Mouse (Mus musculus) ovary, postnatal 10 days (tissue): Measurements from ENCODE around the gene Hist1h4m.
"Not testable (repeated sequence)": the region's sequence is repeated elsewhere in the genome, so short reads cannot be mapped to it uniquely, and the experiment has no call there.

ENCODE experiments used
- DNase-seq: peaks from one replicate; pipeline ENCODE4 v3.0.0; 2022; ENCODE audit warnings: low spot score

The Hist1h4m gene

GRCm38 (mm10) chr13:21811074-21811473 lies 472 bp upstream of the Hist1h4m start:
- DNase-seq = not testable (repeated sequence)

DNA sequence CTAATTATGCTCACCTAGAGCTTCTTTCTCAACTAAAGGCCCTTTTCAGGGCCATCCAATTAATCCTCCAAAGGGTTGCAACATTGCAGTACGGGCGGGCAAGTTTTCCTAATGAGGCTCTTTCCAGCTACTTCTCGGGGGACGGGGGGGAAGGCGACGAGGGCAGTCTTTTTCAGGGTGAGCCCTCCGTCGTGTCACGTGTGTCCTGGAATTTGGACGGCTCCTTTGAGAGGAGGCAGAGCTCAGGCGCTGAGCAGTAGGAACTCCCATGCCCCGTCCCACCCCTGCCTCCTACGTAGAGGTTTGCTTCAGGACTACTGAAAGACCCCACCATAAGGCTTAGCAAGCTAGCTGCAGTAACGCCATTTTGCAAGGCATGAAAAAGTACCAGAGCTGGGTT lies 546 bp downstream of the Hist1h4m start:
- not testable (repeated sequence) for DNase-seq

GRCm38 (mm10) chr13:21820082-21820890 lies 8.7 kb downstream of the Hist1h4m start:
- not testable (repeated sequence) for DNase-seq

DNA sequence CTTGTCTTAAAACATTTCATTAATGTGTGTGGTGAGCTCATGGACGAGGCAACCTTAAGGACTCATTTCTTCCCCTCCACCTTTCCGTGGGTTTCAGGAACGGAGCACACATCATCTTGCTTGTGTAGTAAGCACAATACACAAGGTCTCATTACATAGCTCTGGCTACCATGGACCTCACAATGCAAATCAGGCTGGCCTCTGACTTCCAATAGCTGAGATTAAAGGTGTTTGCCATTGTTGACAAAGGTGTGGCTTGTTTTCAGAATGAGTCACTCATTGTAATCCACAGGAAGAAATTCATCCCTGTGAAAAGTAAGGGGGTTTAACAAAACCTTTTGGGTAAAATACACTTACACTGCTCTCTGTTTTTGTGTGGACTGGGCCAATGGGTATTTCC lies 17.0 kb downstream of the Hist1h4m start:
- DNase-seq = no peak

GRCm38 (mm10) chr13:21830344-21830743 lies 18.8 kb downstream of the Hist1h4m start:
- DNase-seq = no peak

- not testable (repeated sequence) for DNase-seq
Observed at GRCm38 (mm10) chr13:21831418-21832394, 20.2 kb downstream of the Hist1h4m start, which contains the start of gene Hist1h4n. Gene Hist1h4n, minus strand, starts transcription at chr13:21832196.

DNA sequence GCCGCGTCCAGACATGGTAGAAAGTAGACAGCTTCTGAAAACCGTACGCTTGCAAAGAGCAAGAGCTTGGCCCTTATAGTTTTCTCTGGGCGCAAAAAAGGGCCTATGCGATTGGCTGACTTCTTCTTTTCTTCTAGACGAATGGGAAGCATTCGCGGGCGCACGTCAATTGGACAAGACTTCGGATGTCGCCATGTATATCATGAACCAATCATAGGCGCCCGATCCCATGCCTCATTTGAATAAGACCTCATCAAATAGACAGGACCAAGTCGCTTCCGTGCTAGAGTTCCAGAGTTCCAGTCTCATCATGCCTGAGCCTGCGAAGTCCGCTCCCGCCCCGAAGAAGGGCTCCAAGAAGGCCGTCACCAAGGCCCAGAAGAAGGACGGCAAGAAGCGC lies 21.9 kb downstream of the Hist1h4m start, which contains the start of the genes Hist1h2ap and Hist1h2br:
Gene Hist1h2ap (minus strand): TSS at position 47 of the 400 bp plus-strand sequence.
Gene Hist1h2br (plus strand): TSS at position 283 of the 400 bp plus-strand sequence.
- DNase-seq = not testable (repeated sequence)

- not testable (repeated sequence) for DNase-seq
Observed at GRCm38 (mm10) chr13:21840508-21840907, 29.0 kb downstream of the Hist1h4m start.

DNA sequence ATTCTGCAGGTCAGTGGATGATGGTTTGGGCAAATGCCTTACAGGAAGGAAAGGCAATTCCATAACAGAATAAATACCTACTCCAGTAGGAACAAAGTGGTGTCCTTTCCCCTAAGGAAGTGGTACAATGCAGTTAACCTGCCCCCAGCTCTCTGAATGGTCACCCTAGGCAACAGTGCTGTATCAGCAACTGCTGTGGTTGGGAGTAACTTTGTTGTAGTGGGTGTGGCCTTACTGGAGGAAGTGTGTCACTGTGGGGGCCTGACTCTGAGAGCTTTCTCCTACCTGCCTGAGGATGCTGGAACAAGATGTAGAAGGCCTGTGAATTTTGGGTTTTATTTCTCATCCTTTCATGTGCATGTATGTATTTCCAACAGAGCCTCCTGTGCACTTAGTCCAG lies 34.8 kb downstream of the Hist1h4m start:
- not testable (repeated sequence) for DNase-seq

- no peak for DNase-seq
Observed at GRCm38 (mm10) chr13:21847883-21848282, 36.3 kb downstream of the Hist1h4m start.

GRCm38 (mm10) chr13:21850696-21851095 lies 39.1 kb downstream of the Hist1h4m start:
- DNase-seq = not testable (repeated sequence)

GRCm38 (mm10) chr13:21852215-21852945 lies 40.8 kb downstream of the Hist1h4m start:
- DNase-seq = no peak

DNA sequence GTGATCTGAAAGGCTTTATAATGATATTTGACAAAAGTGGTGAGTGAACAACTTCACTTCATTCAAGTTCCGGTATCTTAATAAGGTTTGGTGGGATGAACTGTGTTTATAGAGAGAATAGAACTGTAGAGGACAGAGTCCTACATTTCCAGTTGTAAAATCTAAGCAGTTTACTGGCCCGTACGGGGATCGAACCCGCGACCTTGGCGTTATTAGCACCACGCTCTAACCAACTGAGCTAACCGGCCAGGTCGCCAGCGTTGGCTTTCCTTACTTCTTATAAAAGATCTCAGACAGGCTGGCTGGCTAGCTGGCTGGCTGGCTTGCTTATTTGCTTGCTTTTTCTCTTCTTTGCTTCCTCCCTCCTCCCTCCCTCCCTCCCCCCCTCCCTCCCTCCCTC lies 43.6 kb downstream of the Hist1h4m start:
- peak; percentile 18 for DNase-seq

DNA sequence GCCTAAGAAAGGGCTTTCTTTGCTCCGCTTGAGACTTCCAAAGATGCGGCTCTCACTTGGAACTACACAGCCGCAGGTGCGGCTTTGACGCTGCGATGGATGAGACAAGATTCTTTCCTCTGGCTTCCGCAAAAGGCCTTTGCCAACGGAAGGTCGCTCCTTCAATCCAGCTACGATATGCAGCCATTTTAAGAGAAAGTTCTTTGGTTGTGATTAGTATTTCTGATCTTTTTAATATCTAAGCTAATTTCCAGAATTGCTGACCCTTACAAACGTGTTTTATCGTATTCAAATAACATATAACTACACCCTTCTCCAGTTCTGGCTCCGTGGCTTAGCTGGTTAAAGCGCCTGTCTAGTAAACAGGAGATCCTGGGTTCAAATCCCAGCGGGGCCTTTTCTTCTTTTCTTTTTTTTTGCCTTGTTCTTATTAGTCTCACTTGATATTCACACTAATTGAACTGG lies 44.2 kb downstream of the Hist1h4m start:
- no peak for DNase-seq

DNA sequence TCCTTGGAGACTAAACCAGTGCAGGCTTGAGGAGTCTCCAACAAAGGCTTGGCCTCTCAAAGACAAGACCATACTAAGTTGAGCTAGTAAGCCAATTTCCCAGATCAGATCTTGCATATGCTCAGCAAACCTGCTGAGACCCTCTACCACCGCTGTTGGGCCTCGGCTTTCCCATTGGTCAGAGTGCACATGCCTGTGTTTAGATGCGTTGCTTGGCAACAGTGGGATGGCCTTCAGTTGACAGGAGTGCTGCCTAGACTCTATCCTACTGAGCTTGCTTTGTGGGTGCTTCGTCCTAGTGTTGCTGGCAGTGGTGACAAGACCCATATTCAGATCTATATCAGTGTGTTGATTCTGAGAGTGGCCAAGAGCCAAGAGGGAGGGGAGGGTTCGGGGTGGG lies 50.1 kb downstream of the Hist1h4m start:
- no peak for DNase-seq
